Mouse (Mus musculus): ENCODE measurements around the gene Iqca.

The Iqca gene

DNA sequence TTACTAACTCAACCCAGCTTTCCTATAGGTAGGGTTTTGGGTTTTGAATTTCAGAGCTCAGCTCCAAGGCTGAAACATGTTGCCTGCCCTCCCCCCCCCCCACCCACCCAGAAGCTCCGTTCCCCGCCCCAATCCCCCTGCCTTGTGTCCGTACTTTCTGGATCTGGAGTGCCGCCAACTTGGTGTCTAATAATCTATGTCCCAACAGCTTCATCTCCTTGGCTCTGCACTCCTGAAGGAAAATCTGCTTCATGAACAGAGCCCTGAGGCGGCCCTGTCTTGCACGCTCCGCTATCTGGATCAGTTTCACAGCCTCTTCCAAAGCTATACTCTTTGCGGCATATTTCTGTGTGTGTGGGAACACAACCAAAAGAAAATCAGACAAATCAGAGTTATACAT is 13.5 kb downstream of the Iqca start:
- in situ Hi-C loops (cut with MboI, MseI) = loop anchor here (10.0 to 25.0 kb wide), 2 partner anchors 685 to 1152 kb away; no protein-coding TSS in a partner anchor

DNA sequence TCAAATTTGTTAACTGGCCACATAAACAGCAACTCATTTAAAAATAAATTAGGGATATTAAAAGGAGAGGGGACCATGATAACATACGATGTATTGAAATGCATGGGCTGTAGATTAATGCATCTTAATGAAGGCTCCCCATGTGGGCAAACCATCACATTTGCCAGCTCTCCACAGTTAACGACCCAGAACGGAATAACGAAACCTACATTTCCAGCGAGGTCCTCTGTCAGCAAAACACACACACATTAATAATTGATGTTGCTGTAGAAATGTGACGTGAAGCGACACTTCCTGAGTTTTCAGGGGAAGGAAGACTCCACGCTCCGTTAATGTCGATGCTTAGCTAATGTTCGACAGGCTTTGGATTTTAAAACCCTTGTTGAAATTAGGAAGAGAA is 20.8 kb downstream of the Iqca start:
- in situ Hi-C loops (cut with MboI, MseI) = loop anchor here (10.0 to 25.0 kb wide), 2 partner anchors 692 to 1145 kb away; no protein-coding TSS in a partner anchor

DNA sequence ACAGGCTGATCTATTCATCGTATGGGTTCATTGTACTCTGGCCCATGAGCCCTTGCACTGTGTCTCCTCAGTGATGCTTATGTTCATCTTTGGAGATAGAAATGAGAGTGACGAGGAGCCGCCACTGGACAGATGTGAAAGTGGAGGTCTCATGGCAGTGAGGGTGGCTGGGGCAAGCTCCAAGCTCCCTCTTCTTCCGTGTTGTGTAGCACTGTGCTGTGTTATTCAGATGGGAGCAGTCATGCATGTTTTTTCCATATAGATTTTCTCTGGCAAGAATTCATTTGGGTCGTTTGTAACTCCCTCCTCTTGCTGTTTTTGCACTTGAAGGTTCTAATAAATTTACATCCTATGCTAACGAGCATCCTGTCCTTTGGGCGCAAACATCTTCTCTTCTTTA is 21.2 kb downstream of the Iqca start:
- in situ Hi-C loops (cut with MboI, MseI) = loop anchor here (10.0 to 25.0 kb wide), 2 partner anchors 693 to 1145 kb away; no protein-coding TSS in a partner anchor

- in situ Hi-C loops (cut with MboI, MseI) = no loop called here
Measured at GRCm38 (mm10) chr1:90124561-90124960, 28.6 kb downstream of the Iqca start.

DNA sequence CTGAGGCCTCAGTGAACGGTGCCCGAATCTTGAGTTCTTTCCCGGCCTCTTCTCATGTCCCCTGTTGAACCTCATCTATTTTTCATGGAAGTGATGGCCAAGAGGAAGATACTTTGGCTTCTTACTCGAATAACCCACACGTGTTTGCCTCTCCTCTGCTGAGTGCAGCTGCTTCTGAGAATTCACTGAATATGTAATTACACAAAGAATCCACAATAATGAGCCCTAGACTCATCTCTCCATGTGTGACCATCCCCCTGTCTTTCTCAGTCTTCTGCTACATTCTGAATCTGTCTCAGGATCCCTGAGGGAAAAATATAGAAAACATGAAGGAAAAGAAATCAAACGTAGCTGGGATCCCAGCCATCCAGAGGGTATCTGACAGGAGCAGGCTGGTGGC is 32.5 kb downstream of the Iqca start:
- in situ Hi-C loops (cut with MboI, MseI) = no loop called here

DNA sequence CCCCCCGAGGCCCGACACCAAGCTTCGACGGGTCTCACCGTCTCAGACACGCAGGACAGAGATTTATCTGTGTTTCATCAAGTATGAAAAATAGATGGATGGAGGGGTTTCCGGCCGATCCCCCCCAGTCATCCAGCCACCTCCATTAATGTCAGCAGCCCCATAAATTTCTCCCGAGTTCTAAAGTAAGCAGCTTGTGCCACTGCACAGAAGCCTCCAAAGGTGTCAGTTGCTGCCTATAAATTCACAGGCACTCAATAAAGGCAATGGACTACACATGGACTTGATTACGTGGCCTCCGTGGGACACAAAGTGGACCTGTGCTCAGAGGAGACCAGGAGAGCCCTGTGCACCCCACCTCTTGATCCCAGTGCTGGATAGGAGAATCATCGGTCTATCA is 34.0 kb downstream of the Iqca start:
- in situ Hi-C loops (cut with MboI, MseI) = no loop called here

- in situ Hi-C loops (cut with MboI, MseI) = no loop called here
Measured at GRCm38 (mm10) chr1:90117207-90117606, 36.0 kb downstream of the Iqca start.

GRCm38 (mm10) chr1:90114586-90114985 is 38.6 kb downstream of the Iqca start:
- in situ Hi-C loops (cut with MboI, MseI) = no loop called here

DNA sequence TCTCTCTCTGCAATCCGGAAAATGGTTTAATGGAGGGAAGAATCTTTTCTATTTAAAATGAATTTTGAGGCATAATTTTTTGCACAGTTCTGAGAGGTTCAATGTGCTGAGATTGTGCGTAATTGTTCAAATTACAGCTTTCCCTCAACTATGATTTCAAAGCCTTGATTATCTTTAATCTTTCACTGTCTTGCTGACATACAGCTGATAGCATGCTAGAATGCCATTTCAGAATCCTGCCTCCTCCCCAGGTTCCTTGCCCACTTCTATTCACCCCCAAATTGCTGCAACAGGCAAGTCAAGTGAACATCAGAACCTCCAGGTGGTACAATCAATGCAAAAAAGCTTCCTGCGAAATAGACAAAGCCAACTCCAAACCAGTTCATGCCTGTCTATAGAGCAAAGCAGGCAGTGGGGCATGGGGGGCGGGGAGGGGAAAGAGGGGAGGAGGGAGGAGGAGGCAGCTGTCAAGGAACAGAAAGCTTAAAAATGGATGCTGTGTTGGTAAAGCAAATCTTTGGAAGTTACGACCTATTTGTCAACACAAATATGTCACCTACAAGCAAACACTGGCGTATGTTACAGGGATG is 39.5 kb downstream of the Iqca start:
- in situ Hi-C loops (cut with MboI, MseI) = no loop called here

GRCm38 (mm10) chr1:90112669-90113068 is 40.5 kb downstream of the Iqca start:
- in situ Hi-C loops (cut with MboI, MseI) = no loop called here

DNA sequence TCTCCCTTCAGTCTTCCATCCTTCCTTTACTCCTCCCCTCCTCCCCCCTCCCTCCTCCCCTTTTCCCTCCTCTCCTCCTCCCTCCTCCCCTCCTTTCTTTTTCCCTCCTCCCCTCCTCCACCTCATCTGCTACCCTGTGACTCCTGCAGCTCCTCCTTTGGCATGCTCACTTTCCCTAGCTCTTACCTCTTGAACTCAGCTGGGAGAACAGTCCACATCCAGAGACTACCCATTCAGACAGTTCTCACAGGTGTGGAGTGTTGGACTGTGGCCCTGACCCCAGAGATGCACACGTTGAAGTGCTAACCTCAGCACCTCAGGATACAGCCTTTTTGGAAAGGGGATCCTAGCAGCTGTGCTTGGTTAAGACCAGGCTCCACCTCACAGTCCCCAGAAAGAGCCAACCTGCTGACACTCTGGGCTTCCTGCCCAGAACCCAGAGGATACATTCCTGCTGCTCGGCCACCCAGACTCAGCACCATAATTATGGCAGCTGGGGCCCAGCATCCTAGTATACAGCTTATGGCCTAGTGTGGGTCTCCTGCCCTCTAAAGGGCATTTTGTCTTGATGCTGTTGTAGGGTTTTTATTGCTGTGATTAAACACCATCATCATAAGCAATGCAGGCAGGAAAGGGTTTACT is 41.9 kb downstream of the Iqca start:
- in situ Hi-C loops (cut with MboI, MseI) = no loop called here

GRCm38 (mm10) chr1:90103896-90104487 is 49.2 kb downstream of the Iqca start:
- in situ Hi-C loops (cut with MboI, MseI) = no loop called here

GRCm38 (mm10) chr1:90100360-90101232 is 52.6 kb downstream of the Iqca start:
- in situ Hi-C loops (cut with MboI, MseI) = no loop called here

GRCm38 (mm10) chr1:90092816-90093493 is 60.2 kb downstream of the Iqca start:
- in situ Hi-C loops (cut with MboI, MseI) = no loop called here

- in situ Hi-C loops (cut with MboI, MseI) = no loop called here
Measured at GRCm38 (mm10) chr1:90088192-90088990, 64.8 kb downstream of the Iqca start.

- in situ Hi-C loops (cut with MboI, MseI) = no loop called here
Measured at GRCm38 (mm10) chr1:90086461-90086860, 66.7 kb downstream of the Iqca start.

DNA sequence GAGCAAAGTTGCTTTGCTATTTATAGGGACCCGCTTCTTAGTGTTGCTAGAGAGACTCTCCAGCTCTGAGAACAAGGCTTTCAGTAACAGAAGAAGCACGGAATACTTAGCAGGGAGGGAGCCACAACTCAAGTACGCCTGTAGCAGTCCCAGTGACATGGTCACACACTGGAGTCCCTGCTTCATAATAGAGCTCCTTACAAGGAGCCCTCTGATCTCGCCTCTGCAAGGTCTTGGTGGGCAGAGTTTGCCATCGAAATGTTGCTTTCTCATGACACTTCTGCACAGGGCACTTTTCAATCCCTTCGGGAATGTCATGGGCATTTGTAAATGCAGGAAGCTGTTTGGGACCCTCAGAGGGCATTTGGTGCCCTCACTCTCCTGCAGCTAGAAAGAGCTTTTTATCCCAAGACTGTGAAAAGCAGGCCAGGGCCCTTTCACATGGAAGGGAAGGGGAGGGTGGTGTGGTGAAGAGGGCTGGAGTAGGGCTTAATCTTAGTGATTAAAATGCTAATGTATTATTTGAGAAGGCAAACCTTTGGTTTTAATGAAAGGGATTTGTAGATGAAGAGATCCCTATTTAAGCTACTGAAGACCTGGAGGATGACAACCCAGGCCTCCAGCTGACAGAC is 67.6 kb downstream of the Iqca start:
- in situ Hi-C loops (cut with MboI, MseI) = no loop called here

DNA sequence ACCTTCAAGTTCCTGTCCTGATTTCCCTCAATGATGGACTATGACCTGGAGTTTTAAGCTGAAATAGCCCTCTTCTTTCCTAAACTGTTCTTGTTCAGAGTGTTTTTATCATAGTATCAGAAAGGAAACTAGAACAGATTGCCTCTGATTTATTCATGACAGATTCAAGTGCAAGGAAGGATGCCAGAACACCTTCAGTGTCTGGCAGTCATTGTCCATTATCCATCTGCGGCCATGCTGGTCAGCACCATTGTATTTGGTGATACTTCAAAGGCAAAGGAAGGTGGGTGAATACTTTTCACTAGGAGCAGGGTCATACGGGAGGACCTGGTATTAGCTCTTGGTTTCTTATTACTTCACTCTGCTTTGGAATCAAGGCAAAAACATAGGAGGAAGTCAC is 76.9 kb downstream of the Iqca start:
- in situ Hi-C loops (cut with MboI, MseI) = no loop called here

DNA sequence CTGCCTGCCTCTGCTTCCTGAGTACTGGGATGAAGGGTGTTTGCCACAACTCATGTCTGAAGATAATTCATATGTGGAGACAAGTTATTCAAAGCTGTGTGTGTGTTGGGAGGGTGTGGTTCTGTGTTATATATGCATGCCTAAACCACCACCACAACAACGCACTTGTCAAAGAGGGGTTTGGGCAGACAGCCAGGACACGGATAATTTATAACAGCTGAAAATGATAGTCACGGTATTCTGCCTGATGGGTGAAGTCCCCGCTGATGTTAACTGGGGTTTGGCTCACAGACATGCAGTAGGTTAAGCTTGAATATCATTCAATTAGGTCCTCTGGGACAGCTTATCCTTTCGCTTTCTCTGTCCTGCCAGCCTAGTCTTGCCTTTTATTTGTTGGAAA is 78.4 kb downstream of the Iqca start:
- in situ Hi-C loops (cut with MboI, MseI) = no loop called here

All from regulatory T cell (primary cell).